In genomic region chr13:34651474-34651991, GRCm38 (mm10) we compare ENCODE assay signal across 7 mouse cellular contexts. TPM values are rescaled to one million over a fixed set of nuclear protein-coding genes. Genes with fewer than 3 reads are reported as not detected.
DNase-seq lines count a peak whose midpoint lies in the region; ATAC-seq and TF ChIP-seq lines count a peak whose summit lies in the region.

No protein-coding gene starts in this region.

- no peaks in the 10 kb centered on the region for H3K9me3 ChIP-seq in hindbrain, postnatal 0 days (ENCODE audit: low read length)

- DNase-seq in NIH3T3 (ENCODE audit: low read depth) (peak; percentile 49), MN1 (ENCODE audit: low spot score) (no peak)
- DNase-seq in gastrocnemius, postnatal 14 days = peak; percentile 68
- DNase-seq in hindbrain, postnatal 0 days (ENCODE audit: low spot score) = peak; percentile 35
- DNase-seq in lung, adult 2 months = peak; percentile 54
- peak; percentile 26 for DNase-seq in splenic B cell, adult 2 months (ENCODE audit: low read depth, low spot score)

- no peaks in the 10 kb centered on the region for H3K27me3 ChIP-seq in hindbrain, postnatal 0 days (ENCODE audit: insufficient read depth, low read length)
- H3K27me3 ChIP-seq in splenic B cell, adult 2 months (ENCODE audit: control insufficient read depth, insufficient read depth, low read length, poor library complexity, severe bottlenecking) = no peaks in the 10 kb centered on the region

- H3K9ac ChIP-seq in hindbrain, postnatal 0 days (replicated peaks; ENCODE audit: low read length) = peak overlapping the region; percentile 64

- intact Hi-C loops in gastrocnemius, postnatal 14 days (cut with DNase I; ENCODE audit: low total_unique reads) = loop anchor here (10.0 kb wide), 1 partner anchor 73 kb away; no protein-coding TSS in a partner anchor

- TF ChIP-seq CTCF in bone marrow macrophage, adult 2 months (IDR thresholded peaks at IDR 0.05; ENCODE audit: low read depth, low read length) = no peak
- TF ChIP-seq CTCF in hindbrain, postnatal 0 days (IDR thresholded peaks at IDR 0.05; ENCODE audit: low read depth) = no peak
- no peak for TF ChIP-seq CTCF in lung, adult 2 months (IDR thresholded peaks at IDR 0.05; ENCODE audit: insufficient read depth, low read length)

- TF ChIP-seq POLR2A in bone marrow macrophage, adult 2 months (IDR thresholded peaks at IDR 0.05; ENCODE audit: borderline replicate concordance, low read depth, low read length) = no peak
- peak; percentile 21; the same call in 1 of the 2 replicates for TF ChIP-seq POLR2A in lung, adult 2 months (IDR thresholded peaks at IDR 0.05; ENCODE audit: borderline replicate concordance, extremely low read depth, low read depth, low read length)

- peak overlapping the region; percentile 88 for H3K4me2 ChIP-seq in hindbrain, postnatal 0 days (ENCODE audit: low read depth, low read length)

- no peak overlapping the region for H3K27ac ChIP-seq in bone marrow macrophage, adult 2 months (ENCODE audit: insufficient read depth, low read depth, low read length)
- H3K27ac ChIP-seq in hindbrain, postnatal 0 days = peak overlapping the region; percentile 51; the same call in 1 of the 2 replicates

- no peaks in the 10 kb centered on the region for H3K4me1 ChIP-seq in bone marrow macrophage, adult 2 months (ENCODE audit: control insufficient read depth, insufficient read depth, low read length)
- H3K4me1 ChIP-seq in hindbrain, postnatal 0 days (ENCODE audit: insufficient read depth, low read length) = peaks cover 4% of the 10 kb centered on the region; the same call in 1 of the 2 replicates
- H3K4me1 ChIP-seq in lung, adult 2 months (ENCODE audit: control insufficient read depth, insufficient read depth, low read length) = peaks cover 17% of the 10 kb centered on the region

- H3K4me3 ChIP-seq in bone marrow macrophage, adult 2 months (ENCODE audit: insufficient read depth, low read length) = peak overlapping the region; percentile 61
- peak overlapping the region; percentile 53 for H3K4me3 ChIP-seq in hindbrain, postnatal 0 days (ENCODE audit: low read length)
- peak overlapping the region; percentile 94 for H3K4me3 ChIP-seq in lung, adult 2 months (replicated peaks; ENCODE audit: extremely low read depth, low read depth, low read length)

- WGBS in hindbrain, postnatal 0 days = 3% methylated on average over 24 of the region's 24 CpGs
- WGBS in lung, adult 2 months = 6% methylated on average over 24 of the region's 24 CpGs

- no peaks in the 10 kb centered on the region for H3K36me3 ChIP-seq in hindbrain, postnatal 0 days (ENCODE audit: insufficient read depth, low read length)
- peaks cover 2% of the 10 kb centered on the region for H3K36me3 ChIP-seq in splenic B cell, adult 2 months (ENCODE audit: control insufficient read depth, insufficient read depth, low read length, poor library complexity, severe bottlenecking)

- peak; percentile 15; the same call in 1 of the 2 replicates for ATAC-seq in hindbrain, postnatal 0 days

RNA-seq across cellular contexts. Expression of gene Pxdc1, which starts 1.8 kb away (rescaled TPM):
- 0.39 and 1.4 TPM in 2 replicates for polyA plus RNA-seq in bone marrow macrophage, adult 2 months (2012; ENCODE audit: insufficient read depth, insufficient read length, missing spikeins)
- total RNA-seq in gastrocnemius, postnatal 14 days (2021) = 1 to 10 TPM; 5.9 to 6.4 TPM
- 15.6 and 25.2 TPM in 2 replicates for total RNA-seq in hindbrain, postnatal 0 days (2014; rRNA removed)
- 11.3 and 14.5 TPM in 2 replicates for polyA plus RNA-seq in hindbrain, postnatal 0 days (2015; fragmentation: Nextera tagmentation; extraction: Ambion mirVana)
- polyA plus RNA-seq in lung, adult 2 months (2012; rRNA removed) = 131 and 170 TPM in 2 replicates
